Mouse (Mus musculus) kidney, embryonic 14.5 days (tissue): Measurements from ENCODE around the gene Fam71a. TPM values are rescaled to one million over a fixed set of nuclear protein-coding genes. Genes with fewer than 3 reads are reported as not detected.
"Not testable (repeated sequence)": the region's sequence is repeated elsewhere in the genome, so short reads cannot be mapped to it uniquely, and the experiment has no call there.

Experiments used
- ATAC-seq: fragments of 200-750 bp; cut with Nextera tagmentation; 2 replicates; pipeline ENCODE4 v1.8.0; 2017; ENCODE audit warnings: moderate number of reproducible peaks, mild to moderate bottlenecking, moderate TSS enrichment, moderate library complexity; ENCODE audit not compliant: low FRiP score, low TSS enrichment
- H3K27ac ChIP-seq: fragments of 300-500 bp; sonication (generic); 2 replicates; pipeline ENCODE4 v1.5.1; 2014; ENCODE audit warnings: low read depth, mild to moderate bottlenecking, low read length, moderate library complexity, mixed read lengths
- H3K27me3 ChIP-seq: fragments of 300-500 bp; sonication (generic); 2 replicates; pipeline ENCODE4 v1.6.1; 2014; ENCODE audit warnings: mild to moderate bottlenecking, low read length; ENCODE audit not compliant: control insufficient read depth, insufficient read depth
- H3K36me3 ChIP-seq: fragments of 300-500 bp; sonication (generic); 2 replicates; pipeline ENCODE4 v1.6.1; 2014; ENCODE audit warnings: low read length, mixed read lengths; ENCODE audit not compliant: control insufficient read depth, insufficient read depth
- H3K4me1 ChIP-seq: fragments of 300-500 bp; sonication (generic); 2 replicates; pipeline ENCODE4 v1.6.1; 2014; ENCODE audit warnings: low read length, mixed read lengths; ENCODE audit not compliant: control insufficient read depth, insufficient read depth
- H3K4me2 ChIP-seq: fragments of 300-500 bp; sonication (generic); replicated peaks from 2 replicates; pipeline ENCODE4 v1.6.1; 2014; ENCODE audit warnings: low read depth, mild to moderate bottlenecking, low read length
- H3K4me3 ChIP-seq: fragments of 300-500 bp; sonication (generic); 2 replicates; pipeline ENCODE4 v1.5.1; 2014; ENCODE audit warnings: mild to moderate bottlenecking, low read length
- H3K9ac ChIP-seq: fragments of 300-500 bp; sonication (generic); 2 replicates; pipeline ENCODE4 v1.6.1; 2014; ENCODE audit warnings: low read depth, mild to moderate bottlenecking, low read length, moderate library complexity
- H3K9me3 ChIP-seq: fragments of 300-500 bp; sonication (generic); 2 replicates; pipeline ENCODE4 v1.6.1; 2016; ENCODE audit warnings: low read length; ENCODE audit not compliant: control insufficient read depth
- WGBS: fragments of 180-500 bp; shearing (Covaris S2); extraction: QIAGEN DNeasy Blood & Tissue Kit; methylation state at CpG from one replicate; pipeline ENCODE4 v1.1.7; 2014; 5-methylcytosine and 5-hydroxymethylcytosine counted together
- polyA plus RNA-seq: library from polyadenylated mRNA; unstranded; fragments of >200 nt; fragmentation: Nextera tagmentation; extraction: Ambion mirVana; gene quantifications from 2 replicates; pipeline ENCODE4 v1.2.1, GENCODE M21; 2014

Gene Fam71a
- polyA plus RNA-seq, 1 experiment from 2014 or later: not detected

DNA sequence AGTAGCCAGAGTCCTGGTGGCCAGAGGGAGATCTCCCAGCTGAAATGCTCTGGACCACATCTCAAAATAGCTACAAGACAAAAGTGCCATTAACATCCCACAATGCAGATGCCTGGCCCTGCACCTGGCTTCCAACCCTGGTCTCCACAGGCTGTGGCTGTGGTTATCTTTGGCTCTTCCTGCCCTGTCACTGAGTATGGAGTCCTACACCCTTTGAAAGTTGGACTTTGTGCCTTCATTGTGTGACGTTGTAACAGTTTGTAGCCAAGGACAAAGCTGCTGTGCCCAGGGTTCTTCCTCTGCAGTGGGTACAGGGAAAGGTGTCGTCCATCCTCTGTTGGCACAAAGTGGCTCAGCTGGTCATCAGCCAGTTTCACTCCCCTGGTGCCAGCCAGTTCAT, 5.8 kb upstream of the Fam71a start:
- Histone ChIP-seq H3K27me3 (no peaks in the 10 kb centered on the region), H3K4me2 (no peak overlapping the region), H3K4me1 (no peaks in the 10 kb centered on the region), H3K36me3 (no peaks in the 10 kb centered on the region), H3K27ac (no peak overlapping the region), H3K4me3 (no peak overlapping the region), H3K9ac (no peak overlapping the region), H3K9me3 (no peaks in the 10 kb centered on the region)
- 87% methylated on average over 2 of the region's 2 CpGs for WGBS
- no peak for ATAC-seq

DNA sequence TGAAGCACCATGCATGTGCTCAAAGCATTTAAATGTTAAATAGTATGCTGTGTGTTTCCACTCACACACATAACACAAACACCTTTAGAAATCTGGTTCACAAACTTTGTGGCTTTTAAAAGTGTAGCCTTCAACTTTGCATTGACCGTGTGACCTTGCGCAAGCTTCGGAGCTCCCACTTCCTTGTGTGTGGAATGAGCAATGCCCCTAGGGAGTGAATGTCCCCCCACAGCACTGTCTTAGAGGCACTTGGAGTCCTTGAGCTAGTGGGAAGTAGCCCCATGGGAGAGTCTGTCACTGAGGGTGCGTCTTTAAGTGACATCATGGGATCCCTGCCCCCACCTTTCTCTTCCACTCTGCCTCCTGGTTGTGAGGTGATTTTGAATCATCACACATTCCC, 1.6 kb upstream of the Fam71a start:
- no peak overlapping the region for H3K4me3 ChIP-seq
- H3K36me3 ChIP-seq: no peaks in the 10 kb centered on the region
- no peak overlapping the region for H3K4me2 ChIP-seq
- no peak for ATAC-seq
- no peaks in the 10 kb centered on the region for H3K27me3 ChIP-seq
- H3K9ac ChIP-seq: no peak overlapping the region
- WGBS: 75% methylated on average over 4 of the region's 4 CpGs
- no peaks in the 10 kb centered on the region for H3K4me1 ChIP-seq
- no peak overlapping the region for H3K27ac ChIP-seq
- H3K9me3 ChIP-seq: no peaks in the 10 kb centered on the region

DNA sequence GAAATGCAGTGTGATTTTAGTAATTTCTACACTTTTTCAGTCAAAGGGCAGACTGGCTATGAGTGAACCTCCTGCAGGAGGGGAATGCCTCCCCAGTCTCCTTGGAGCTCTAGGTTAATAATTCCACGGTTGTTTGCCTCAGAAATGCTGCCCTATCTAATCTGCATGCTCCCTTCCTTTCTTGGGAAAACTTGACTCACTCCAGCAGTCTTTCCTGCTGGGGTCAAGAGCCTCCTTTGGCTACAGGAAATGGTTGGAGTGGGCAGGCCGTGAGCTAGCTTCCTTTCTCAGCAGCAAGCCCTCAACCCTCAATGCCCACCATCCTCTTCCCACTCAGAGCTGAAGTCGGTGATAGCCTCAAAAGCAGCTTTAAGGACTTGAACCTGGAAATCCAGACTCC, 10.3 kb downstream of the Fam71a start:
- peaks cover 8% of the 10 kb centered on the region for H3K4me1 ChIP-seq
- WGBS: 23% methylated on average over 3 of the region's 3 CpGs
- peaks cover 15% of the 10 kb centered on the region; the same call in 1 of the 2 replicates for H3K9me3 ChIP-seq
- peak overlapping the region; percentile 37; the same call in 1 of the 2 replicates for H3K27ac ChIP-seq
- H3K36me3 ChIP-seq: no peaks in the 10 kb centered on the region
- no peak overlapping the region for H3K9ac ChIP-seq
- no peak for ATAC-seq
- H3K4me2 ChIP-seq: no peak overlapping the region
- no peak overlapping the region for H3K4me3 ChIP-seq
- no peaks in the 10 kb centered on the region for H3K27me3 ChIP-seq

DNA sequence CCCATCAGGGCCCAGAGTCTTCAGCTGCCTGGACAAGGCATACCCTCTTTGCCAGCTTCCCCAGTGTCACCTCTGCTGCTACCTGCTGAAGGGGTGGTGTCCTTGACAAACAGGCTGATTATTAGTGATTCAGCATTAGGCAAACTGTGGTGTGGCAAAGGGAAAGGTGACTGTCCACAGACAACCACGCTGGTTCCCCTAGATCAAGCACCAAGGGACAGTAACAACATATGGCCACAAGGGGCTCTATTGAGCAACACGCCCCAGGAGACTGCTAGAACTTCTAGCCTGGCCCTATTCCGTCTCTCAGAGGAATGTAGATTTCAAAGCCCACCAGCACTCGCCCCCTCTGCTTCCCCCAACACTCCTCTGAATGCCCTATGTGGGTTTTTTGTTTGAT, 11.6 kb downstream of the Fam71a start:
- H3K27me3 ChIP-seq: no peaks in the 10 kb centered on the region
- H3K9ac ChIP-seq: no peak overlapping the region
- 18% methylated on average over 4 of the region's 4 CpGs for WGBS
- H3K4me3 ChIP-seq: no peak overlapping the region
- peaks cover 8% of the 10 kb centered on the region for H3K4me1 ChIP-seq
- H3K36me3 ChIP-seq: no peaks in the 10 kb centered on the region
- no peak overlapping the region for H3K27ac ChIP-seq
- no peak overlapping the region for H3K4me2 ChIP-seq
- peaks cover 13% of the 10 kb centered on the region; the same call in 1 of the 2 replicates for H3K9me3 ChIP-seq
- ATAC-seq: 0 out of 2 replicates have a peak, but pooled peaks have one; percentile 55

DNA sequence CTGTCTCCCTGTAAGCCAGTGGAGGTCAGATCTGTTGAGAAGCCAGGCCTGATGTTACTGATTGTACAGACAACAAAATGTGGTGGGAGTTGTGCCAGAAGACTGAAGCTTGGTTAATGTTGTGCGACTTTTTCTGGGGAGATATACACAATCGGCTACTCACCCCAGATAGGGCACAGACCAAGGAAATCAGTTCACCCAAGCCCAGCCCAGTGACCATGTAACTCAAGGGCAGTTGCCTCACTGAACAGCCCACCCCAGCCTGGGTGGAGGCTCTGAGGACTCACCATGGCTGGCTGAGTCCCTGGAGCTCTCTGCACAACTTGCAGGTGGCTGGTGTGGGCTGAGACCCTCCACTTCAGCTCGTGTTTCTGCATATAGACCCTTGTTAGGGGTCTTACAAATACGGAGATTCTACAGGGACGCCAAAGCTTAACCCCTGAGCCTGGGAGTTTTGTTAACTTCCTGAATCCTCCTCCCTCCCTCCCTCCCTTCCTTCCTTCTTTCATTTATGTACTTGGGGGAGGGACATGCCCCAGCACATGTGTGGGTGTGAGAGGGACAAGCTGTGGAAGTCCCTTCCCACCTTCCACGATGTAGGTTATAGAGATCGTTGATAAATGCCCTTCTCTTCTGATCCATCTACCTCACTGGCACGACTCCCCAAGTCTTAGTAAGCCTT, 13.6 kb downstream of the Fam71a start:
- Histone ChIP-seq H3K4me2 (no peak overlapping the region), H3K9ac (no peak overlapping the region), H3K27ac (no peak overlapping the region), H3K4me1 (peaks cover 8% of the 10 kb centered on the region), H3K36me3 (no peaks in the 10 kb centered on the region), H3K9me3 (0 out of 2 replicates have a peak, but pooled peaks cover under 1% of the 10 kb centered on the region), H3K4me3 (no peak overlapping the region), H3K27me3 (no peaks in the 10 kb centered on the region)
- ATAC-seq: no peak
- WGBS: 60% methylated on average over 8 of the region's 8 CpGs

DNA sequence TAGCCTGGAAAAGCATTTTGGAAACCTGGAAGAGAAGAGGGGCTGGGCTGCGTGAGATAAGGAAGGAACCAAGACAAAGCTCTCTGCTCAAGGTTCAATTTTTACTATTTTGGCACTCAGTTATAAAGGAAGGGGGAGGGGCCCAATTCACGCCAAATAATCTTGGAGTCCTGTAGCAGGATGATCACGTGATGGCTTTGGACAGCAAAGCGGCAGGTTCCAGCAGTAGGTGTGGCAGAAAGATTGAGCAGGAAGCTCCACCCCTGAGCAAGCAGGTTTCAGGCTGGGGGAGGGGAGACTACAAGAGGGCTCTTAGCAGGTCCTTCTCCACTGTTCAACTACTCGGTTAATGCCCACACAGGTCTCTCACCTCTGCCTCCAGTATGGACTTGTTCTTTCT, 15.1 kb downstream of the Fam71a start:
- H3K27ac ChIP-seq, ATAC-seq, H3K36me3 ChIP-seq, H3K4me2 ChIP-seq, H3K9me3 ChIP-seq, H3K9ac ChIP-seq, H3K4me1 ChIP-seq, H3K27me3 ChIP-seq, H3K4me3 ChIP-seq: not testable (repeated sequence)
- WGBS: 86% methylated on average over 5 of the region's 5 CpGs

DNA sequence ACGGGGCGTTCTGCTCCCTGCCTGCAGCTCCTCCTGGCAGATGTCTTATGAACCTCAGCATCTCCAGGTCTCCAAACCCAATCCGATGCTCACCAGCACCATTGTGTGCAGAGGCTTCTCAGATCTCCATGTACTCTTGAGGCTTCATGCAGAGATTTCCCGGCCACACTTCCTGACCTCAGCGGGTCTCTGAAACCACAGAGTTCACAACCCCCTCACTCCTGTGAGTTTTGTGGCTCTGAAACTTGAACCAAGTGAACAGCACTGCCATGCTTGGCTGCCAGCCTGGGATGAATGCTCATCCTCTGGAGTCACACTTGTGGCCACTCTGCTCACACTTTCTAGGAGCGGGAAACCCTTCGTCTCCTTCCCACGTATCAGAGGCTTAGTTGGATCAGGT, 23.6 kb downstream of the Fam71a start:
- Histone ChIP-seq H3K4me3 (no peak overlapping the region), H3K27me3 (no peaks in the 10 kb centered on the region), H3K9ac (no peak overlapping the region), H3K9me3 (no peaks in the 10 kb centered on the region), H3K4me2 (no peak overlapping the region), H3K4me1 (no peaks in the 10 kb centered on the region), H3K36me3 (no peaks in the 10 kb centered on the region), H3K27ac (no peak overlapping the region)
- 76% methylated on average over 8 of the region's 8 CpGs for WGBS
- ATAC-seq: no peak

DNA sequence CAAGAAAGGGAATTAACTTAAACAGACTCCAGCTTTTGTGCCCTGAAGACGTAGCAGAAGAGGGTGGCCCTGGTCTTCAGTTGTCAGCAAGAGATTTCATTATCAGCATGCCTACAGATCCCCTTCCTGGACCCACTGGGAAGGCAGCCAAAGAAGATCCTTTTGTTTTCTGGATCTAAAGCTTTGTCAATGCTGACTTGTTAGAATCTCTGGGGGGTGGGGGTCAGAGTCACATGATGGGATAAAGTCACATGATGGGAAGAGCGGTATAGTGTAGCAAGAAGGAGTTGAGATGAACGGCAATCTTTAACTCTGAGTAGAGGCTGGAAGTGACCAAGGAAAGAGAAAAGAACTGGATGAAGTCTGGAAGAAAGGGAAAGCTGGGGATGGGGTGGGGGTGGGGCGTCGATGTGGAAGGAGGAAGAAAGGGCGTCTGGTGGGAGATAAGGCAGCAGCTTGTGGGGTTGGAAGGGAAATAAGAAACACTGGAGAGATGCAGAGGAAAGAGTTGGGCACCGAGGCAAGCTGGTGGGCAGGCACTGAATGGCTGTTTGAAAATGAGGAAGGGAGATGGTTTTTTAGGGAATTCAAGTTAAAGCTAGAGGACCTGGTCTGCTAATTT, 25.6 kb downstream of the Fam71a start:
- H3K9me3 ChIP-seq: no peaks in the 10 kb centered on the region
- WGBS: 75% methylated on average over 7 of the region's 7 CpGs
- H3K4me1 ChIP-seq: no peaks in the 10 kb centered on the region
- no peak overlapping the region for H3K27ac ChIP-seq
- no peaks in the 10 kb centered on the region for H3K36me3 ChIP-seq
- H3K9ac ChIP-seq: no peak overlapping the region
- no peak for ATAC-seq
- H3K4me2 ChIP-seq: no peak overlapping the region
- H3K27me3 ChIP-seq: no peaks in the 10 kb centered on the region
- no peak overlapping the region for H3K4me3 ChIP-seq

DNA sequence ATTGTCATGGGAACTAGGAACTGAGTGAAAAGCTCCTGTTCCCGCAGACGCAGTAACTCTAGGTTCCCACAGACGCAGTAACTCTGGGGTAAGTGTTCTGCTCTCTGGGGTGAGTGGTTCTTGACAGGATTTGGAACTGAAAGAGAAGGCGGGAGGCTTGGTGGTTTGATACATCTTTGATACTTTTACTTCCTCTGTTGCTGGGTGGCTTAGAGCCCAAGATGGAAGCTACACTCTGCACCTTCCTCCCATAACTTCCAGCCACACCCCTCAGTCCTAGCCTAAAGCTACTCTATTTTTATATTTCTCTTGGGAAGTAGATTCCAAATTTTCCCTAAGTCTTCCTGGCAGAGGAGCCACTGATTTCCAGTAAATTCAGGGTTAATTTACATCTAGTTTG, 26.2 kb downstream of the Fam71a start:
- Histone ChIP-seq H3K4me3 (no peak overlapping the region), H3K9me3 (no peaks in the 10 kb centered on the region), H3K4me1 (no peaks in the 10 kb centered on the region), H3K27me3 (no peaks in the 10 kb centered on the region), H3K9ac (no peak overlapping the region), H3K27ac (no peak overlapping the region), H3K4me2 (no peak overlapping the region), H3K36me3 (no peaks in the 10 kb centered on the region)
- ATAC-seq: no peak
- 94% methylated on average over 4 of the region's 4 CpGs for WGBS
